Mouse (Mus musculus) brain, adult 2 months (tissue): ENCODE measurements at regions not wholly inside any gene's neighbourhood (a gene's known extent, or its start where the extent isn't known, plus 50 kb on each side); places are given as distances from the start of the nearest gene placed in this dataset.
A peak's percentile ranks its signal among the peaks of the same experiment; 100 is the strongest.

Source experiments
- DNase-seq: peaks from one replicate; pipeline ENCODE4 v3.0.0; 2011; ENCODE audit warnings: low read depth, low spot score

DNA sequence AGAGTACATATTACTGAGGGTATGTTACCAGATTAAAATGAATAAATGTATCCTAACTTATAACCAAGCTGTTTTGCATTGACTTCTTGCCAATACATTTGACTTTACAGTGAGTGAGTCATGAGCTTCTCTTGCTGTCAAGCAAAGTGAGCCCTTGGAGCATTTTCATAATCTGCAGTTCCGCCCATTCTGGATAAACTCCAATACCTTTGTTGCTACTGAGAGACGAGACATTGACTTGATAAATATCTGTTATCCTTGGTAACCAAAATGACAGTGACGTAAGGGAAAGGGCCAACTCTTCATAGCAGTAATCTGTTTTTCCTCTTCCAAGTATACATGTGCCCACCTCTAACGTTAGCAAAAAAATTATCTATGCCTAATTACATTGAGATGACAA lies 923.0 kb downstream of the Grm8 start:
- DNase-seq: peak; percentile 14

DNA sequence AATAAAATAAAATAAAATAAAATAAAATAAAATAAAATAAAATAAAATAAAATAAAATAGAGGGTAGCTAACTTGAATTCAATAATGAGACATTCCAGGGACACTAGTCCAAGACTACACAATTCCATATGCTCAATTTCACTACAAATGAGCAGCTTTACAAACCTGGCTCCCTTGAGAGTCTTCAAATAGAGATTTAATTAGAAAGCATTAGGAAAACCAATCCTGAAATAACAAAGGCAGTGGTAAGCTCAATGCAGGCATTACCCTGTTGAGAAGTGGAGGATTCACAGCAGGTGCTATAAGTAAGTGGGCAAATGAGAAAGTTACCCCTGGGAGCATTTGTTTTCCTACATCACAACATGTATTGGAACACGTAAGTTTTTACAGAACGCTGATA lies 973.3 kb downstream of the Grm8 start:
- DNase-seq: no peak
